Mouse (Mus musculus) lung, postnatal 25 days (tissue): ENCODE data around the gene Specc1.

ENCODE experiments used
- DNase-seq: peaks from one replicate; pipeline ENCODE4 v3.0.0; 2022; ENCODE audit warnings: low spot score

Specc1 gene

DNA sequence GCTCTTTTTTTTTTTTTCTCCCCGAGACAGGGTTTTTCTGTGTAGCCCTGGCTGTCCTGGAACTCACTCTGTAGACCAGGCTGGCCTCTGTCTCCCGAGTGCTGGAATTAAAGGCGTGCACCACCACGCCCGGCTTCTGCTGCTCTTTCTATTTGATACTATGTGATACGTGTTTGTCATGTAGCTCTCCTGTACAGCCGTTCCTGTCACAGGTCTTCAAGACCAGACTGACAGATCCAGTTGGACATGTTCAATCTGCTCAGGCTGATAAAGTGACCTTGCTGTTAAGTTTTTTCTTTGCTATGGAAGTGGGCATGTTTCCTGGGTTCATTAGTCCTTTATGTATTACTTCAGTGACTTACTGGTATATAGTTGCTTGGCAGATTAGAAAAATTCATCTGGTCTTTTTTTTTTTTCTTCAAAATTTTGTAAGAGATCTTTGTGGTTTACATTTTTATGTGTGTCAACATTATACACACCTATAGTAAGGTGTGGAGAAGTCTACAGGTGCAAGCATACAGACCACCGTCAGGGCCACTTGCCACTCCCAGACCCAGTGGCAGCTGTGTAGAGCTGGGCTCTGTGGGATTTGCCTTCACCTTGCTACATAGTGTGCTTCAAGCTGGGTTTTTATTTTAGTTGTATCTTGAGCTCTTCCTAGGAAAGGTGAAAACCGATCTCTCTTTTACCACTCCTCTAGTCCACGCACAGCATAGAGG, 221.0 kb downstream of the Specc1 start:
- DNase-seq = no peak

DNA sequence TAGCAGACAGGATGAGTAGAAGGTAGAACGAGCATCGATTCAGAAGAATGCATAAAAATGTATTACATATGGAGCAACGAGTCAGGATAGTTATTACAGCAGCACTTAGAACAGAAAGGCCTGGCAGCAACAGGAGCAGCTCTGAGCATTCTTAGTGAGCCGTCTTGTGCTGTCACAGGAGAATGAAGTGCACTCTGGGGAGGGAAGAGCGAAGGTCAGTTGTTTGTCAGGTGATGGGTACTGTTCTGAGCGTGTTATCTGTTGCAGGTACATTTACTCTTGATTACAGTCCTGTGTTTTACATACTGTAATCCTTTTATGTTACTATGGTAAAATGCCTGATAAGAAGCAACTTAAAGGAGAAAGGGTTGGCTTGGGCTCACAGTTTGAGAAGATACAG, 224.2 kb downstream of the Specc1 start:
- DNase-seq = no peak

DNA sequence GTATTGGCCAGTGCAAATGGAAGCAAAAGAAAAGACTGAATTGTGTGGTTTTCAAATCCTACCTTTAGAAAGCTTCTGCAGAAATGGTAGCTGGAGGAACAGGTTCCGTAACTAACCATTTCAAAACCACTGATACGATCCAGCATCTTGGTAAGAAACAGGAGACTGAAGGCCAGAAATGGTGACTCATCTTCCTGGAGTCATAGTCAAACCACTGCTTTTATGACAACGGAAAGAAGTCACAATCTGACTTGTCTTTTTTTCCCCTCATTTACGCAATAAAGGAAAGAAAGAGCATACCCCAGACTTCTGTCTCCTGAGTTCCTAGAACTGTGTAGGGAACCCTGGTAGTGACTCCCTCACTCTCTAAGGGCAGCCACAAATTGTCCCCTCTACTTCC, 228.3 kb downstream of the Specc1 start:
- DNase-seq = no peak

DNA sequence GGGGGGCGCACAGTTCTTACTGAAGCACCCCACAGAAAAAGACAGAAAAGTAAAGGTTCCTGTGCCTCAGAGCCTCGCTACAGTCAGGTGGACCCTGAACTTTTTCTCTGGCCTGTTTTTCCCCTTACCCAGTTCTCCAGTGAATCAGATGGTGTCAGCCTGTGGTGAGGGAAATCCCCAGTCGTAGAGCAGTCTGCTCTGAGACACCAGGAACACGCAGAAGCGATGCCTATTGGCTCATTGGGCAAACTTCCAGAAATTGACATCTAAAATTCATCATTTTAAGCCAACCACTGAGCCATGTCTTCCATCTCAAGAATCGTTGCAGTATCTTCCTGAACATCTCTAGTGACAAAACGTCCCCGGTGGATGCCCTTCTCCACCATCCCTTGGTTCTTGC, 230.5 kb downstream of the Specc1 start:
- no peak for DNase-seq

DNA sequence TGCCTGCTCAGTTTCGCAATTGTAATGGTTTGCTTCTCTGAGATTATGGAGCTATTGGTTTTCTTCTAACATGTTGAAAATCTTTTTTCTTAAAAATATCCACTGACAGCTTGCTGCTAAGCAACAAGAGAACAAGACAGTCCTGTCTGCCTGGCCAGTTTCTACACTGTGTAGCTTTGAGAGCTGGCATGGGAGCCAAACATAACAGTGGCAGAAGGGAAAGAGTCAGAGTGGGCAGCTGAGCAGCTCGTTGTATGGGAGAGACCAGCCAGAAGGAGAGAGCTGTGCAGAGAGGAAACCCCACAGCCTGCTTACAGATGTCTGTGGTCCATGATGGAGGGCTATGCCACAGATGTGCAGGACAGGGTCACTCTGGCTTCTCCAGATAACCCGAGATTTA, 235.5 kb downstream of the Specc1 start:
- no peak for DNase-seq

DNA sequence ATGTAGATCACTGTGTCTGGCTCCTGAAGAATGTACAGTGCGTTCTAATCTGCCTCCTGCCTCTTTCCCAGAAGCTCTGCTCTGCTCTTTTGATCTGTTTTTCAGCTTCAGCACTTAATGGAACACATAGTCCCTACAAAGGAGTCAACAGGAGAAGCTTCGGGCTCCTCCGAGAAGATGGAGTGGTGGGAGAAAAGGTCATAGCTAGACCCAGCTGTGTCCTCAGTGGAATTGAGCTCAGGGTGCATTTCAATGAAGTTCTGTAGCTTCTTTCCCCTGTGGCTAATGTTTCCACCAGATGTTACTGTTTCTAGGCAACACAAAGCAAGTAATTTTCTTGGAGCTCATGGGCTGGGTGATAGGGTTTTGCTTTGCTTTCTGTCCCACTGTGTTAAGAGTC, 236.6 kb downstream of the Specc1 start:
- DNase-seq = no peak

DNA sequence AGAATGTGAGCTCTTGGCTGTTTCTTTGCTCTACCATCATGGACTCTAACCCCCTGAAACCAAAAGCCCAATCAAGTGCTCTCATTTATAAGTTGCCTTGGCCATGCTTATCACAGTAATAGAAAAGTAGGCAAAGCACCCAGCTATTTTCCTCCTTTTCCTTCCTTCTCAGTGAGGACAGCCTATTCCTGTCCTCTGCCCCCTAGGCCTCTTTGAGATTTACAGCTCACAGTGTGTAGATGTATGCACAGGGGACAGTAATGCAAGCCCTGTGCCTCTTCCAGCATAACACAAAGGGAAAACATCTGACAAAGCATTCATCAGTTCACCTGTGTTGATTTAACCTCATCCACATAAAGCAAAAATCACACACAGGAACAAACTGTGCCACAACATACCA, 237.7 kb downstream of the Specc1 start:
- no peak for DNase-seq

DNA sequence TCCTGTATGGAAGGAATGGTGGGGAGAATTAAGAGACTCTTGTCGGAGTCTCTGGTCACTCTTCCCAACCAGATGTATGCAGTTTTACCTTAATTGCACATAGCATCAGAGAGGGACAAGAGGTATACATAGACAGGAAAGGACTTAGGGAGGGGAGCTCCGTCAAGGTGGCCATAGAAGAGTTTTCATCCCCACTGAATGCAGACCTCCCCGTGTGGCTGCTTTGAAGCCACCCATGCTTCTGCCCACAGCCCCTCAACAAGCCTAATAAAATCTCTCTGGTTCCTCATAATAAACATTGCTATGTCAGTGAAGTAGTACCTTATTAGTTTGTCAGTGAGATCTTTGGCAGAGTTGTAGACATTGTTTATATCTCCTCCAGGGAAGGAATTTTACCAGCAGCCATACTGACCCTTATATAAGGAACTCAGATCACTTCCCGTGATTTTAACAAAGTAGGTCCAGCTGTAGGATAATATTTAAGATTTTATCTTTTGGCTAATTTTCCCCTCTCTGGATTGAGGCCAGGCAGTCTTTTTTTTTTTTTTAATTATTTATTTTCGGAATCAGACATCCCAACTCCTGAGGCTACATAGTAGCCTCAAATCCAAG, 244.4 kb downstream of the Specc1 start:
- DNase-seq = no peak

DNA sequence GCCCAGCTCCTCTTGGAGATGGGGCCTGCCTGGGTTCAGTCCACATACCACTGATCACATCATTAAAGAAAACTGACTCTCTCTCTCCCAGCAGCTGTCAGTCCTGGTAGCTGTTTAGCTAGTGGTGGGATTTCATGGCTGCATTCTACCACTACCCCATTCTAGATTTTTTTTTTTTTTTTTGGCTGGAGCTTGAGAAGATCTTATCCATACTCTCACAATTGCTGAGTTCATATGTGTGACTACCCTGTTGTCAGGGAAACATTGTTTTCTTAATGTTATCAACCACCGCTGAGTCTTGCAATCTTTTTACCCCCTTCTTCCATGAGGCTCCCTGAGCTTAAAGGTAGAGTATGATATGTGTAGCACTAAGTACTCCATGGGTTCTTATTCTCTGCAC, 246.1 kb downstream of the Specc1 start:
- no peak for DNase-seq

DNA sequence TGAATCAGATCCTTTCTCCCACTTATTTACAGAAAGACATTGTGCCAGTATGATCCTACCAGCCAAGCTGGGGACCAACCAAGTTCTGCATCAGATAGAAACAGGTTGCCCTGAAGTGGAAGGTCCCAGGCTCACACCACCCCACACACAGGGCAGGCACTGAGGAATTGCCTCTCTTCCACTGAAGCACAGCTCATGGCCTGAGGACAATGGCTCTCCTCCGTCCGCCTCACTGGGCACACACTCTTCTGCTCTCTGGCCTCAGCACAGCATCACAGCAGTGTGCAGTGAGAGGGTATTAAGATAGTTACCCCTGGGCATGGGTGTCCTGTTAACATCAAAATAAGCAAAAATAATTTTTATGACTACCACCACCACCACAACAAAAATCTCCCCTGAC, 252.5 kb downstream of the Specc1 start:
- DNase-seq = no peak

DNA sequence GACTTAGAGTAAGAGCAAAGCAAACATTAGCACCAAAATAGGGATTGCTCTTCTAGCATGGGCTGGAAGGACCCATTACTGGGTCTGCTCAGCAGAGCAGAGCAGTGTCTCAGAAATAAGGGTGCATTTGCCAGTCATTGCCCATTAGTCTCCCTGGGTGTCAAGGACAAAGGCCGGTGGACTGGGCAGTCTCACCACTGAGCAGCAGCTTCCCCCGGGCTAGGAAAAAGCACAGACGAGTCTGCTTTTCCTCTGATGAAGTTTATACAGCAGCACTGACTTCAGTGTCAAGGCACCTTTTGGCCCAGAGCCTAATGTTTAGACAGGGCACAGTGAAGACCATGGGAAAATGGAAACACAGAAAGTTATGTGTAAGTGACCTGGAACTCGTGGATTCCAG, 253.3 kb downstream of the Specc1 start:
- DNase-seq = no peak

DNA sequence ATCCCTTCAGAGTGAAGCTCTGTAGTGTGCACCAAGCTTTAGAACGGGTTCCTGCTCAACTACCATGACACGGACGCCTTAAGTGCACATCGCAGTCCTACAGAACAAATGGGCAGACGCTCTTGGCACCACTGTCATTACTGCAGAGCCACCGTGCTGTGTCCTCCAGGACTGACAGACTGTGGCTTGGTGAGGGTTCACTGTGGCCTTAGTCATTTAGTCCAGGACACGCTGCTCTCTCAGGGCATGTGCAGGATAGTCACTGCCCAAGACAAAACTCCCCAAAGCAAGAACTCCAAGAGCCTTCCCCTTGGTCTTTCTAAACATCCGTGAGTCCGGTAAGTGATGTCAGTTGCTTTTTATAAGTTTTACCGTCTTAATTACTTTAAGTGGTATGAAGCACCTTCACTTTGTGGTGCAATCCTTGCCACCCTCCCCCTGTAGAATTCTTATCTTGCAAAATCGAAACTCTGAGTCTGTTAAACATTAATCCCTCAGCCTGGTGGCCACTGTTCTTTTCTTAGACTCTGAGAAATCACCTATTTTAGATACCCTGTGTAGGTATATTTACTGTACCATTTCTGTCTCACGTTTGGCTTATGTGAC, 256.9 kb downstream of the Specc1 start:
- peak; percentile 43 for DNase-seq

DNA sequence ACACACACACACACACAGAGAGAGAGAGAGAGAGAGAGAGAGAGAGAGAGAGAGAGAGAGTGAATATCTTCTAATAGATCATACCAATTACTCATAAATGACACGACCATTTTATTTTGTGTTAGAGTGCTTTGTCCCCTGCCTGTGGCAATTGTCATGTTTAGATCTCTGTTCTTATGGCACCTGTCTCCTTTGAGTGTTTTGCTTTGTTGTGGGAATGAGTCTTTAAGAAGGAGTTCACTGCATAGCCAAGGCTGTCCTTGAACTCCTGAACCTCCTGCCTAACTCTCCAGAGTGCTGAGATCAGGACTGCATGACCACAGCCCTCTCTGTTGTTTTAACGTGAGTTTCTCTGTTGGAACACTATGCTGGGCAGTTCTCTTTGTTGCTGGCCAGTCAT, 258.5 kb downstream of the Specc1 start:
- no peak for DNase-seq

DNA sequence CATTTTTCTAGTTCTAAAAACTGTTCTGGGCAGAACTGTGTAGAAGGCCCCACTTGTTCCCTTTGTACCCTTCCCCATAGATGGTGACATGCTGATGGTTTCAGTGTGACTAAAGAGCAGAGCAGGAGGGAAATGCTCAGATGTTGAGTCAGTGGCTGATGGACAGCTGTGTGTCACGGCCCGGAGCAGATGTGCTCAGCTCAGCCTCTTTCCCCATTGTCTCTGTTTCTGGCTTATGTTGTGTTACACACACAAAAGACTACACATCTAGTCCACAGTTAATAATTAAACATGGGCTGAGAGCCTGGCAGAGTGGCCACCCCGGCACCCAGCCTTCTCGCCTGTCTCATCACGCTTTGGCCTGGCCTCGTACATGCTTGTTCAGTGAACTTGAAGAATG, 261.2 kb downstream of the Specc1 start:
- DNase-seq = no peak

DNA sequence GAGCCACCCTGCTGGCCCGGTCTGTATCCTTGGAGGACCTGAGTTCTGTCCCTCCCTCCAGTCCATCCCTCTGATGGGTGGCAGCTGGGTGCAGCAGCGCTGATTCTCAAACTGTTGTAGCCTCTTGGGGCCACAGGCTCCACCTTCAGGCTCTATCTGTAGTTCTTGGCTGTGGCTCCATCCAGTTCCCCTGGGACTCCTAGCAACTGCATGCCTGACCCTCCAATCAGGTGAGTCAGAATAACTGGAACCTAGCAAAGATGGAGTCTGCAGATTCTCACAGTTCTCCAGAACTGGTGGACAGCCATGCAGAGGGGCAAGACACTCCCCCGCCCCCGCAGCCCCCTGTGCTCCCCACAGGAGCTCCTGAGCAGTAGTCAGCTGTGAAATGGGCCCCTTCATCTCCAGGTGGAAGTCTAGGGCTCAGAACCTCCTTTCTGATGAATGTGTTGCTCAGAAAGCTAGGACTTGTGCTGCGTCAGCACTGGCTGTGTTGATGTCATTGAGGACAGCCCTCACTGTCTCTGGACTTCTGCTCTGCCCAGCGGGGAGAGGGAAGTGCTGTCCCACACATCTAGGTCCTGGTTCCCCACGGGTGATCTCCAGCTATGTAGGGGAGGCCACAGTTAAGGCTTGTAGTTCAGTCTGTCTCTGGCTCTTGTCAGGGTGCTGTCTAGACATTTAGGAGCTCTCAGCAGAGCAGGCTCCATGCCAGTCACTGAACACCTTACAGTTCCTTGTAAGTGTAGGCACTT, 264.4 kb downstream of the Specc1 start:
- no peak for DNase-seq

DNA sequence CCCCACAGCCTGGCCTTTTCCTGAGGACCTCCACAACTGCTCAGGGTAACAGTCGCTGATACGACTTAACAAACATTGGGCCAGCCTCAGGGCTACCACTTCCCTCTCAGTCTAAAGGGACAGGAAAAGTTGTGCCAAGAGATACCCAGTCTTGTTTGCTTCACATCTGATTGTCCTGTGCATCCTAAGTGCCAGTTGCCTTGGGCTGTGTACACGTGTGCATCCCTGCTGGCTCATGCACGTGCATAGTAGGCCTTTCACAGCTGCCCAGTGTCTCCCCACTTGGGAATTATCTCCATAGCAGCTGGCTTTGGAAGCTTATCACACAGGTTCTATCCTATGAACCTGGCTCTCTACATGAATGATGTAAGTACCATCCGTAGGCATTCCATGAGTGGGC, 266.9 kb downstream of the Specc1 start:
- no peak for DNase-seq

DNA sequence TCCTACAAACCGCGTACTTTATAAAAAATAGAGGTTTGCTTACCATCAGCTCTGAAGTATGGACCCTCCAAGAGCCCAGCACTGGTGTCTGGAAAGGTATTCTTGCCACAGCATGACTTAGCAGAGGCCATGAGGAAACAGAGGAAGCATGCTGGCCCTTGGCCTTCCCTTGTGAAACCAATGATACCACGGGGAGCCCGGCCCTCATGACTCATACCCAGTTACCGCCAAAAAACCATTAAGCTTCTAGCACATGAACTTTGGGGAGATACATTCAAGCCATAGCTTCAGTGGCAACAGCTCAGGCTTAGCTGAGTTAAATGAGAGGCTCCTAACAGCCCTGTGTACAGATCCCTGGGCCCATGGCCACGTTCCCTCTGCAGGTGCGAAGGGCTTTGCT, 267.4 kb downstream of the Specc1 start:
- peak; percentile 38 for DNase-seq

DNA sequence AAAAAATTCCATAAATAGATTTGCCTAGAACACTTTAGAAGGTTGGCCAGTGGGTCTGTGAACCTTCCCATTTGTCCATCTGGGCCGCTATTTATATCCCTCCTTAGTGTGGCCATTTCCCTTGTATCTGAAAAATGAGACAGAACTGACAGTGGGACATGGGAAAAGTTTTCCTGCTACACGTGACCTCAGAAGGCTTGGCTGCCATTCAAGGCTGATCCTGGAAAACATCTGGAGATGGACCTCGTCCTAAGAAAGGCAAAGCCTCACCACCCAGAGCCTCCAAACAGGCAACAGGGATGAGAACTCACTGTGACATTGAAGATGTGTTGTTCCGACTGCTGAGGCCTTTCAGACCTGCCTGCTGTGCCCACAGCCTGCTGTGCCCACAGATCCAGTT, 268.2 kb downstream of the Specc1 start:
- no peak for DNase-seq

DNA sequence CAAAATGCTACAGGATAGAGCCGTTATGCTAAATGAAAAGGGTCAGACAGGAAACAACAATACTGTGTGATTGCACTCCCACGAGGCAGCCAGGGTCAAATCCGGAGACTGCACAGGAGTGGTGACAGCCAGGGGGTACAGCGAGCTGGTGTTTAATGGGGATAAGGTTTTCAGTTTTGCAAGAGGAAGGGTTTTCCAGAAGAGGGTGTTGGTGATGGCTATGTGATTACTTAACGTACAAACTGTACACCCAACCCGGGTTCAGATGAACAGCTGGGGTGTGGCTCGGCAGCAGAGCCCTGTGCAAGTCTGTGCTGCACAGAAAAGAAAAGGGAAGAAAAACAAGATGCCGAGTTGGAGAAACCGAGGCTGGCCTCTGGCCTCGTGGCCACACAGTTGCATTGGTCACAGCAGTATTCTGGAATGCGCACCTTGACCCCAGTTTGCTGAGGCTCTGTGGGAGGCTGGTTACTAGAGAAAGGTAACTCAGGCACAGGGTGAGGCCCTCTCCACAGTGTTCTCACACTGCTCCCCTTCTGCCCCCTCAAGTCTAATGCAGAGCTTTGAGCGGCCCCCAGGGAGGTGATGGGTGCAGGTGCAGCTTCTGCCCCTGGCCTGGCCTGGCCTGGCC, 284.2 kb downstream of the Specc1 start:
- no peak for DNase-seq

DNA sequence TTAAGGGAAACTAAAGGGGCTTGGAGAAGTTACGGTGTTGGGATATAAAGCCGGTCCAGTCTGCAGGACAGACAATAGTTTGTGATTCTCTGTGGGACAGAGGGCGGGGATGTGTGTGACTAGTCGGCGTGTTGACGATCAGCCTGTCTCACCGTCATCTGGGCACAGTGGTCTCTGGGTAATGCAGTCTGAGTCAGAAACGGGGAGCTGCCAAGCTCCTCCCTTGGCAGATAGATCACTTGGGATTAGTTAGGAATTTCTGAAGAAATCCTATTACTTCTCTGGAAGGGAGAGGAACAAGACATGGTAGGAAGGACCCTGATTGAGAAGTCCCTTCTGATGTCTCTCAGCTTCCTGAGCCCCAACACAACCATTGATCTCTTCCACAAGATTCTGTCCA, 287.3 kb downstream of the Specc1 start:
- DNase-seq = no peak

DNA sequence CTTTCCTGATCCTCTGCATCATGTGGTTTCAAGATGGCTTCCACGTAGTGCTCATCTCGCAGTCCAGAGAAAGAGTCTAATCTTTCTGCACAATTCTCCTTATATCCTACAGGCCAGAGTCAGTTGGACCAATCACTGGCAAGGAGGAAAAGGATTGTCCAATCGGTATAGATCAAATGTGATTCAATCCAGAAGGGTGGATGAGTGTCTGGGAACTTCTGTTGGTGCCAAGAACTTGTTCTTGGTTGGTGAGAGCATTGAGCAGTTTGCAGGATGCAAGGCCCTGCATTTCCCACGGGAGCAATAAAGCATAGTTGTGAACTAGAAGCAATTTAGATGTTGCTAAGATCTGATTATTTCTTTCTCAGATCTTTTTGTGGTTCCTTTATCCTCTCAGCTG, 287.9 kb downstream of the Specc1 start:
- no peak for DNase-seq

DNA sequence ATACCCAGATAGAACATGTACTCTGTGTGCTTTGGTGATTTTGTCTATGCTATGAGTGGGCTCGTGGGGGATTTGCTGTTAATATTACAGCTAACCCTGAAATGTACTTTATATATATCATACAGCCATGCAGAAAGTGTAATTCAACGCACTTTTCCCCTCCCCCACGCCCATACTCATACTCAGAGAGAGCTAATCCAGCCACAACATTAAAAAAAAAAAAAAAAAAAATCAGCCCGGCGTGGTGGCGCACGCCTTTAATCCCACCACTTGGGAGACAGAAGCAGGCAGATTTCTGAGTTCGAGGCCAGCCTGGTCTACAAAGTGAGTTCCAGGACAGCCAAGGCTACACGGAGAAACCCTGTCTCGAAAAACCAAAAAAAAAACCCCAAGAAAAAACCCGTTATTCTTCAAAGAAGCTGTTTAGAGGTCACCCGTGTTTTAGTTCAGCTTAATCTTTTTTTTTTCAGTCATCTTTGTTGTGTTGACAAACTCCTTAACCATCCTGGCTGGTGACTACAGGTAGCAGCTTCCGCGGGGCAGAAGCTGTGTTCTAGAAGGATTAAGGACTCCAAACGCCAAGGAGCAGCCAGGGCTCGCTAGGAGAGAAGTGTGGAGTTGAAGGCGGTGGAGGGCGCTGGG, 291.3 kb downstream of the Specc1 start:
- DNase-seq = no peak
